Mouse (Mus musculus): Measurements from ENCODE around the gene Nlk. TPM values are rescaled to one million over a fixed set of nuclear protein-coding genes. Genes with fewer than 3 reads are reported as not detected.

The Nlk gene
- polyA plus RNA-seq (2016; fragmentation: Nextera tagmentation; extraction: Ambion mirVana) = 11.4 and 11.7 TPM in 2 replicates

DNA sequence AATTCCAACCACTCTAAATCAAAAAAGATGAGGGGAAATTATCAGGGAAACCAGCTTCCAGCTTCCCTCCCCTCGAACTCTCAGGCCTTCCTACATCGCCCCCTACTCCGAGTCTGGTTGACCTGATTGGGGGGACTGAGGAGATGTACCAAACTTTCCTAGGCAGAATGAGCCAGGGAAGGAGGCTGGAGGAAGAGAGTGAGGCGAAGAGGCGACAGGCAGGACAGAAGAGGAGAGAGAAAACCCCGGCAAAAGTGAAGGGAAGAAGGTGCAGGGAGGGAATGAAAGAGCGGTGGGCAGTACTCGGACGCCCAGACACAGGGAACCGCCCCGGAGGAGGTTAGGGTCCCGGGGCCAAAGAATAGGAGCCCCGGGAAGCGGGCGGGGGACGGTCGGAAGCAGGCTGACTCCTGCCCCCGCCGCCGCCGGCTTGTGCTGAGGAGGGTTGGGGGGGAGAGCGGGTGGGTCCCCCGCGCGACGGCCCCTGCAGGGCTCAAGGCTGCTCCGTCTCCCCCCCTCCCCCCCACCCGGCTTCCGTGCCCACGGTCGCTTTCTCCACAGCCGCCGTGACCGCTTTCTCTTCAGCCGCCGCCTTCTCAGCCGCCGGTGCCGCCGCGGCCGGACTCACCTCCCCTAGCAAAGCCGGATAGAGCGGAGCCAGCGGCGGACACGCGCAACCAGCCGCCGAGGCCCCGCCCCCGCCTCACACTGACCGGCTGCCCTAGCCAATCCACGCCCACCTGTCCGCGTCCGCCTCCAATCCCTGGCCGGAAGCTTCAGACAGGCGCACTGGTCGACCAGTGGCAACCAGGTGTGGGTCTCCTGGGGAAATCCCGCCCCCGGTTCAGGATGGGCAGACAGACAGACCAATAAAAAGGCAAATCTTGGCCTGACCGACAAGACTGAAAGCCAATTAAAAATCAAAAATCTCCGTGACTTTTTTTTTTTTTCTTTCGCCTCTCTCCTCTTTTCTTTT lies at the start of gene Nlk:
Nlk (minus strand) TSS at position 597 of the 976 bp plus-strand sequence.
- WGBS = under 1% methylated on average over 51 of the region's 65 CpGs
- Histone ChIP-seq H3K36me3 (peaks cover 8% of the 10 kb centered on the region), H3K4me3 (peak within 1 kb of the TSS; percentile 87)

DNA sequence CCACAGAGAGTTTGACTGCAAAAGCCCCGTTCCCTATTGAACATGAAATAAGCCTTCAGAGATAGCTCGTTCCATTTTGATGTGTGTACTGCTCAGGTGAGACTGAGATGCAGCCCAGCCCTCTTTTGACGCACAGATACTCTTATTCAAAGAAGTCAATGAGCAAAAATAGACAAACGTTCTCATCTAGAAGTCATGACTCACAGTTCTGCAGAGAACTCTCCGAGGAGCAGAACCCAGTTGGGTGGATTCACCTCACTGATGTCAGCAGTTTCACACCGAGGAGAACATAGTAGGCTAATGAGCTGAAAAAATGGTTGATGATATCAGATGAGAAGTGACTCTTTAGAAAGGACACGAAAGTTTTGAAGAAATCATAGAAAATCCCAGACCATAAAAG lies 49.1 kb upstream of the Nlk start:
- Histone ChIP-seq H3K27me3 (ENCODE audit: low read depth, poor library complexity, severe bottlenecking) (no peaks in the 10 kb centered on the region), H3K36me3 (peaks cover 15% of the 10 kb centered on the region), H3K4me3 (no peak overlapping the region), H3K9me3 (replicated peaks) (no peaks in the 10 kb centered on the region), H3K27ac (no peak overlapping the region), H3K4me1 (peaks cover 8% of the 10 kb centered on the region)
- 91% methylated on average over 7 of the region's 7 CpGs for WGBS
- no peak for DNase-seq (ENCODE audit: low spot score)

More for the DNA sequence above, at the start of gene Nlk:
- peak; percentile 97 for DNase-seq (ENCODE audit: low spot score)
- Histone ChIP-seq H3K27ac (peak within 1 kb of the TSS; percentile 93), H3K4me1 (peaks cover 26% of the 10 kb centered on the region), H3K27me3 (ENCODE audit: low read depth, poor library complexity, severe bottlenecking) (no peaks in the 10 kb centered on the region), H3K9me3 (replicated peaks) (no peaks in the 10 kb centered on the region)

DNA sequence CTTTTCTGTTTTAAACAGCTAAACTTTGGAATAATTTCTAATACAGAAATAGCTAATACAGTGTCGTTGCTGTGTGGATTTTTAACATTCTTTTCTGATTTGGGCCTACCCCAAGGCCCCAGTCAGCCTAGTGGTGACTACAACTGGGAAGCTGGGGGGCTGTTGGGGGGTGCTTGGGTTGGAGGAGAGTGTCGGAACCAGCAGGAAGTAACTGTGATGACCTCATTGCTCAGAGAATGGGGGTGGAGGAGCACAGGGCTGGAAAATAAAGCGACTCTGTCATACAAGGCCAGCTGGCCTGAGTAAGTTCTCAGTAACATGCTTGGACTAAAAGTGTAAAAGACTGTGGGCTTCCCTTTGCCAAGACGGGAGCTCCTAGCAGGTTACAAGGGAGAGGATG lies 48.3 kb upstream of the Nlk start:
- peaks cover under 1% of the 10 kb centered on the region for H3K4me1 ChIP-seq
- no peak for DNase-seq (ENCODE audit: low spot score)
- no peaks in the 10 kb centered on the region for H3K27me3 ChIP-seq (ENCODE audit: low read depth, poor library complexity, severe bottlenecking)
- H3K27ac ChIP-seq = no peak overlapping the region
- WGBS = 73% methylated on average over 4 of the region's 4 CpGs
- peaks cover 15% of the 10 kb centered on the region for H3K36me3 ChIP-seq
- no peak overlapping the region for H3K4me3 ChIP-seq
- H3K9me3 ChIP-seq (replicated peaks) = no peaks in the 10 kb centered on the region

DNA sequence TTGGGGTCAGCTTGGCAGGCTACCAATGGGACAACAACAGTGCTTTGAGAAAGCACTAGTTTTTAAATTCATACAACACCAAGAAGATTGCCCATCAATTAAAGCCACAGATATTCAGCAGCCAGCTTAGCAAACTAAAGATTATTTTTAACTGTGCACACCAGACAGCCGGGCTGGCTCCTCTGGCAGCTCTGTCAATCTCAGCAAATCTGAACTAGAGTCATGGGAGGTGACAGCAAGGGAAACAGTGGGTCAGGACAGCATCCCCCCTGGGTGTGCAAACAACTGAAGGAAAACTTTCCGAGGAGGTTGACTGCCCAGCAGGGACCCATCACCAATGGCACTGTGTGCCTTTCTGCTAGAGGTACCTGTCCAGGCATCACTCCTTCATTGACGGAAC lies 45.3 kb upstream of the Nlk start:
- Histone ChIP-seq H3K27me3 (ENCODE audit: low read depth, poor library complexity, severe bottlenecking) (no peaks in the 10 kb centered on the region), H3K27ac (no peak overlapping the region), H3K9me3 (replicated peaks) (no peaks in the 10 kb centered on the region), H3K4me3 (no peak overlapping the region), H3K36me3 (no peaks in the 10 kb centered on the region; the same call in 1 of the 2 replicates), H3K4me1 (no peaks in the 10 kb centered on the region)
- 89% methylated on average over 3 of the region's 3 CpGs for WGBS
- DNase-seq (ENCODE audit: low spot score) = no peak

DNA sequence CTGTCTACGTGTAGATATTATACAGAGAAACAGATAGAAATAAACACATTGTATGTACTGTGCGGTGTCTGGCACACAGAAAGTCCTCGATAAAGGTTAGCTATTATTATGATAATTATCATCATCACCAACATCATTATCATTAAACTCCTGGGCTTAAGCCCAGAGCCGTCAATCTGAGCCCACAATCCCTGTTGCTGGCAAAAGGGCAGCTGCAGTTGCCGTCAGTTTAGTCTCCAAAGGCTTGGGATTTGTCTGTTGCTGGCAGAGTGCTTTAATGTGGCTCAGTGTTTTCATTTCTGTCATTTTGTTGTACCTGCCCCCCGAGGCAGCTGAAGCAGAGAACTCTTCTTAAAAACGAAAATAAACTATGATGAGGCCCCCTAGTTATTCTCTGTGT lies 44.8 kb upstream of the Nlk start:
- WGBS = 85% methylated on average over 7 of the region's 7 CpGs
- H3K4me1 ChIP-seq = no peaks in the 10 kb centered on the region
- no peaks in the 10 kb centered on the region for H3K36me3 ChIP-seq
- no peaks in the 10 kb centered on the region for H3K9me3 ChIP-seq (replicated peaks)
- H3K27ac ChIP-seq = no peak overlapping the region
- no peak for DNase-seq (ENCODE audit: low spot score)
- H3K27me3 ChIP-seq (ENCODE audit: low read depth, poor library complexity, severe bottlenecking) = no peaks in the 10 kb centered on the region
- no peak overlapping the region for H3K4me3 ChIP-seq

DNA sequence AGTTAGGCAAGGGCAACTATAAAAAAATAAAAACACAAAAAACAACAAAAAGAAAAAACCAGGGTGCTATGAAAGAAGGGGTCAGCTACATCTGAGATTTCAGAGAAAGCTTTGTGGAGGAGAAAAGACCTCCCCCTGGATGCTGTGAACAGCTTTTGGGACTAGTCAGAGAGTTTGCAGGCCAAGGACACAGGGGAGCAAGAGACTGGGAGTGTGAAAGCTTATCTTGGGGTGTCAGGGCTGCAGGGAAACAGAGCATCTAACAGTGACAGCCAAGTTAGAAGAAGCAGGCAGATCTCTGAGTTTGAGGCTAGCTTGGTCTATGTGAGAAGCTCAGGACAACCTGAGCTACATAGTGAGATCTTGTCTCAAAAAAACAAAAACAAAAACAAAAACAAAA lies 42.2 kb upstream of the Nlk start:
- no peaks in the 10 kb centered on the region for H3K4me1 ChIP-seq
- H3K36me3 ChIP-seq = no peaks in the 10 kb centered on the region
- H3K9me3 ChIP-seq (replicated peaks) = no peaks in the 10 kb centered on the region
- H3K27me3 ChIP-seq (ENCODE audit: low read depth, poor library complexity, severe bottlenecking) = no peaks in the 10 kb centered on the region
- DNase-seq (ENCODE audit: low spot score) = no peak
- no peak overlapping the region for H3K27ac ChIP-seq
- H3K4me3 ChIP-seq = no peak overlapping the region

DNA sequence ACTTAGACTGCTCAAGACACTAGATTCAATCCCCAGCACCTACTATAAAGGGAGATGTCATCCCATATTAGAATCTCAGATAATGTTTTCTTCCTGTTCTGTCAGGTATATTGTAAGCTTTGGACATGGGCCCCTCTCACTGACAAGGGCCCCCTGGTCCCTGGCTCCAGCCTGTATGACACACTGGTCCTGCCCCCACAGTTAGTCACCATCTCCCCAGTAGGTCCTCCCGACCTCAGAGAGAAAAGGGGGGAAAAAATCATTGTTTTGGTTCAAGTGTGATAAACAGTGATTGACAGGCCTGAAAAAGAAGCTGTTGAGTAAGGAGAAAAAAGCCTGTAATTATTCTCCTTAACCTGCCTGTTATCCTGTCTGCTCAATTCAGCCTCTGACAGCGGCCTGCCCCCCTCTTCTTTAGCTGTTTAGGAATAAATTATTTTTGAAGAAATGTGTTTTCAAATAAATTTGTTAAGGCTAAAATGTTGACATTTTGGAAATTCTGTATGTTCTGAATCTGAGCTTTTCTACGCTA lies 39.8 kb upstream of the Nlk start:
- H3K27me3 ChIP-seq (ENCODE audit: low read depth, poor library complexity, severe bottlenecking) = no peaks in the 10 kb centered on the region
- H3K36me3 ChIP-seq = no peaks in the 10 kb centered on the region
- H3K9me3 ChIP-seq (replicated peaks) = no peaks in the 10 kb centered on the region
- WGBS = 74% methylated on average over 3 of the region's 3 CpGs
- no peak overlapping the region for H3K27ac ChIP-seq
- no peaks in the 10 kb centered on the region for H3K4me1 ChIP-seq
- DNase-seq (ENCODE audit: low spot score) = no peak
- H3K4me3 ChIP-seq = no peak overlapping the region

DNA sequence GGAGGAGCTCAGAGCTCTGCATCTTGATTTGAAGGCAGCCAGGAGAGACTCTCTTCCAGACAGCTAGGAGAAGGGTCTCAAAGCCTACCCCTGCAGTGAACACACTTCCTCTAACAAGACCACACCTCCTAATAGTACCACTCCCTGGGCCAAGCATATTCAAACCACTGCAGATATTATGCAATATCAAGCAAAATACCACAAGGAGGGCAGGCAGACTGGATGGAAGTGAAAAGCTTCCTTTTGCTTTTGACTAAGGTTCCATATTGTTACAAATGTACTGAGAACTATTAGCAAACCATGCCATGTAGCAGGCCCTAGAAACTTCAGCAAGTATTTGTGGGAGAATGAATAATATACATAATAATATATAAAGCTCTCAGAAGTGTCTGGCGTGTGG lies 38.0 kb upstream of the Nlk start:
- no peaks in the 10 kb centered on the region for H3K4me1 ChIP-seq
- 93% methylated on average over 1 of the region's 1 CpGs for WGBS
- no peak for DNase-seq (ENCODE audit: low spot score)
- H3K4me3 ChIP-seq = no peak overlapping the region
- H3K36me3 ChIP-seq = no peaks in the 10 kb centered on the region
- H3K27me3 ChIP-seq (ENCODE audit: low read depth, poor library complexity, severe bottlenecking) = no peaks in the 10 kb centered on the region
- no peak overlapping the region for H3K27ac ChIP-seq
- no peaks in the 10 kb centered on the region for H3K9me3 ChIP-seq (replicated peaks)

DNA sequence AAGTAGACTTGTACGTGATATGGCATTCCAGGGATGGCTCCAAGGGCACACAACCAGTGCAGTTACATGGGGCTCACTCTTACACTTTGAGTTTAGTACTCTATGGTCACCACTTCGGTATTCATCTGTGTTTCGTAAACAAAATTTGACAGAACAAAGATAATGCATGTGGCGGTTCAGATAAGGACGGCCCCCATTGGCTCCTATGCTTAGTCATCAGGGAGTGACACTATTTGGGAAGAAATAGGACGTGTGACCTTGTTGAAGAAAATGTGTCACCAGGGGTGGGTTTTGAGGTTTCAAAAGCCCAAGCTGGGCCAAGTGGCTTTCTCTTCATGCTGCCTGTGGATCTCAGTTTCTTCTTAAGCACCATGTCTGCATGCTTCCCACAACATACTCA lies 35.4 kb upstream of the Nlk start:
- WGBS = 84% methylated on average over 6 of the region's 6 CpGs
- Histone ChIP-seq H3K4me1 (no peaks in the 10 kb centered on the region), H3K4me3 (no peak overlapping the region)

DNA sequence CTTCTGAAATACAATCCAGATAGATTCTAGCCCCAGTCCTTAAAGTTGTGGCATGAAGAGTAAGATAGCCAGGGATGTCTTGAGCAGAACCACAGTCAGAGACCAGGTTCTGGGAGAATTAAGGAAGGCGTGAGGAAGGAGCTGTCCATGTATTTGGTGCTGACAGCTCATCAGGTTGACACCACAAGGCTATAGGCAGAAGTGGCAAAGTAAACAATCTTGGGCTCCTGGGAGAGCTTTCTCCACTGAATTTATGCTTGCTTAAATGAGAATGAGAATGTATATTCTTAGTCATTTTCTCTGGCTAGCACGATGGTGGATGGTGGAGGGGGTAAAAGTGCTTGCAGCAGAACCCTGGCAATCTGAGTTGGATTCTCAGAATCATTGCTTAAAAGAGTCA lies 33.7 kb upstream of the Nlk start:
- no peaks in the 10 kb centered on the region for H3K36me3 ChIP-seq
- WGBS = 31% methylated on average over 2 of the region's 2 CpGs
- no peaks in the 10 kb centered on the region for H3K27me3 ChIP-seq (ENCODE audit: low read depth, poor library complexity, severe bottlenecking)
- DNase-seq (ENCODE audit: low spot score) = peak; percentile 40
- H3K27ac ChIP-seq = no peak overlapping the region
- no peaks in the 10 kb centered on the region for H3K4me1 ChIP-seq
- no peak overlapping the region for H3K4me3 ChIP-seq
- no peaks in the 10 kb centered on the region for H3K9me3 ChIP-seq (replicated peaks)

More for the DNA sequence above, 35.4 kb upstream of the Nlk start:
- H3K27ac ChIP-seq = no peak overlapping the region
- H3K36me3 ChIP-seq = no peaks in the 10 kb centered on the region
- H3K9me3 ChIP-seq (replicated peaks) = no peaks in the 10 kb centered on the region
- no peaks in the 10 kb centered on the region for H3K27me3 ChIP-seq (ENCODE audit: low read depth, poor library complexity, severe bottlenecking)
- no peak for DNase-seq (ENCODE audit: low spot score)

DNA sequence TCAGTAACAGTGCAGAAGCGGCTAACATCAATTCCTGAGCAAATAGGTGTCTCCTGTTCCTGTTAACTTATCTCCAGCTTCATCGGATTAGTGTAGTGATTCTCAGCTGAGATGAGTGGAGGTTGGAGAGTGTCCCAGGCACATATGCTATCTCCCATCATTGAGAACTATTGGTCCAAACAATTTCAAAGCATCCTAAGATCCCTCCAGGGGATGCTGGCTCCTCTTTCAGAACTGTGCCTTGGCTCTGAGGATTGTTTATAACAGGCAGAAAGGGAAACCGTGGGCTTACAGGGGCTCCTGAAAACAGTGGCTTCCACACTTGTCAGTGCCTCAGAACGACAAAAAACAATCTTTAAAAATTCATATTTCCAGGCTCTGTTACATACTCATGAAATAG lies 30.9 kb upstream of the Nlk start:
- H3K27me3 ChIP-seq (ENCODE audit: low read depth, poor library complexity, severe bottlenecking) = no peaks in the 10 kb centered on the region
- WGBS = 74% methylated on average over 4 of the region's 4 CpGs

DNA sequence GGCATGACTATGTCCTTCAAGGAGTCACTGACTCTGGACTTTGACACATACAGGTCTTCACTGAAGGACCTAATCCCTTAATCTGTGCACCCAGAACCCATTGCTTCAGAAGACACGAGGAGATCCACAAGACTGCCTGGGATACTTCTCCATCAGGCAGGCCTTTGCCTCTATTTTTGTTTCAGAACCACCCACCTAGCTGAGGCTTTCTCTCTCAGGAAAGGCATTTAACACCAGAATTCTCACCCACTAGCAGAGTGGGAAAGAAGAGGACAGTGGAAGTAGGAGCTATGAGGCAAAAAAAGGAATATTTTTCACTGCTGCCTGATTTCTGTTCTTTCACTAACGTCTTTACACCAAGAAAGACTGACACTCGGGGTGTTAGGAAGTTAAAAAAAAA lies 29.2 kb upstream of the Nlk start:
- DNase-seq (ENCODE audit: low spot score) = no peak
- Histone ChIP-seq H3K36me3 (no peaks in the 10 kb centered on the region), H3K27ac (no peak overlapping the region), H3K4me3 (no peak overlapping the region), H3K4me1 (no peaks in the 10 kb centered on the region), H3K9me3 (replicated peaks) (no peaks in the 10 kb centered on the region), H3K27me3 (ENCODE audit: low read depth, poor library complexity, severe bottlenecking) (no peaks in the 10 kb centered on the region)
- WGBS = 85% methylated on average over 3 of the region's 3 CpGs

More for the DNA sequence above, 30.9 kb upstream of the Nlk start:
- H3K27ac ChIP-seq = no peak overlapping the region
- H3K36me3 ChIP-seq = no peaks in the 10 kb centered on the region
- H3K4me1 ChIP-seq = no peaks in the 10 kb centered on the region
- no peak for DNase-seq (ENCODE audit: low spot score)
- no peaks in the 10 kb centered on the region for H3K9me3 ChIP-seq (replicated peaks)
- H3K4me3 ChIP-seq = no peak overlapping the region

DNA sequence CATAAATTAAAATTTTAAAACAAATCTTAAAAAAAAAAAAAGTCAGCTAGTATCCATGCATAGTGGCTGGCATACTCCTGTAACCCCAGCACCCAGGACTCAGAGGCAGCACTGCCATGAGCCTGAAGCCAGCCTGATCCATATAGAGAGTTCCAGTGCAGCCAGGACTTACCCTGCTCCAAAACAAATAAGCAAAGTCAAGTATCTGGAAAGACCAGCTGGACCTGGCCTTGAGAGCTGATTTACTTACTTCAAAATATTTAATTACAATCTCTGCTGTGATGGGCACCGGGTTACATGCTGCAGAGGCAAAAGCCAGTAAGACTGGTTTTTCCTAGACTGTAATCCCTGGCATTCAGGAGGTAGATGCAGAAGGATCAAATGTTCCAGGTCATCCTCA lies 27.6 kb upstream of the Nlk start:
- H3K27ac ChIP-seq = no peak overlapping the region
- no peaks in the 10 kb centered on the region for H3K4me1 ChIP-seq
- no peak for DNase-seq (ENCODE audit: low spot score)
- H3K4me3 ChIP-seq = no peak overlapping the region
- no peaks in the 10 kb centered on the region for H3K9me3 ChIP-seq (replicated peaks)
- WGBS = 75% methylated on average over 1 of the region's 1 CpGs
- no peaks in the 10 kb centered on the region for H3K36me3 ChIP-seq
- no peaks in the 10 kb centered on the region for H3K27me3 ChIP-seq (ENCODE audit: low read depth, poor library complexity, severe bottlenecking)
